Mouse (Mus musculus): ENCODE data around the gene Tab1. TPM values are rescaled to one million over a fixed set of nuclear protein-coding genes. Genes with fewer than 3 reads are reported as not detected.

Gene Tab1
- polyA plus RNA-seq, 1 experiment from 2014 or later: 42.8 TPM

DNA sequence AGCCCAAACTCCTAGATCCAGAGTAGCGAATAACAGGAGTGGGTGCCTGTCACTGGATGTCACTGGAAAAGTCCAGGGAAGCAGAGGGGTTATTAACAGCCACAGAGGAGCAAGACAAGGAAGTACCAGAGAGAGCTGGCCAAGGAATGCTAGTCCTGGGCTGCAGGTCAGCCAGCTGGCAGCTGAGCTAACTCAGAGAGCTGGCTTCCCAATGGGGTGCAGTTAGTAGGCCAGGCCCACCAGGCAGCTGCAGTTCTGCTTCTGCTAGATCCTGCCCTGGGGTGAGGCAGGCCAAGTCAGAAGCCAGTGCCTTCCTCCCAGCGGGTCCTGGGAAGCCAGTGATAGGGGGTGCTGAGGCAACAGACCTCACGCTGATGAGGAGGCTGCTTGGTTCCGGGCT is 27.8 kb downstream of the Tab1 start:
- no peak for DNase-seq (ENCODE audit: extremely low spot score, low spot score)
- H3K4me1 ChIP-seq: peaks cover 35% of the 10 kb centered on the region
- peaks cover 83% of the 10 kb centered on the region for H3K36me3 ChIP-seq (replicated peaks)
- H3K27me3 ChIP-seq (ENCODE audit: poor library complexity, severe bottlenecking): no peaks in the 10 kb centered on the region
- 94% methylated on average over 4 of the region's 4 CpGs for WGBS
- no peaks in the 10 kb centered on the region for H3K9me3 ChIP-seq
- H3K27ac ChIP-seq: peak overlapping the region; percentile 31; the same call in 1 of the 2 replicates
- no peak overlapping the region for H3K4me3 ChIP-seq

DNA sequence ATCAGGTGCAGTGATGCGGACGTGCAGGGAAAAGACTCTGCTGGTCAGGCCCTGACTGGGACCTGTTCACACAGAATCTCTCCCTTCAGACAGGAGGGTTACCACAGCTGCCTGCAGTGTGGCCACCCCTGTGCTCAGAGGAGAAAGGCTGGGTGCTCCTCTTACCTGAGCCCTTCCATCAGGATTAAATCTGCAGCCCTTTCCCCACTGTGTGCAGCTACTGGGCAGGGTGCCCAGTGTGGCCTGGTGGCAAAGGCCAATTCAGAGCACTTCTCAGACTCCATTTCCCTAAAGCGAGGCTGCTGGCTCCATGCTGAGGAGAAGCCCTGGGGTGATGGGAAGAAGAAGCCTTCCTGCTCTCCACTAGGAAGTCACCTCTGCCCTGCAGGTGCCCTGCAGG is 28.3 kb downstream of the Tab1 start:
- H3K4me1 ChIP-seq: peaks cover 35% of the 10 kb centered on the region
- no peaks in the 10 kb centered on the region for H3K9me3 ChIP-seq
- 94% methylated on average over 3 of the region's 3 CpGs for WGBS
- no peak for DNase-seq (ENCODE audit: extremely low spot score, low spot score)
- H3K36me3 ChIP-seq (replicated peaks): peaks cover 78% of the 10 kb centered on the region
- H3K4me3 ChIP-seq: no peak overlapping the region
- H3K27me3 ChIP-seq (ENCODE audit: poor library complexity, severe bottlenecking): no peaks in the 10 kb centered on the region
- no peak overlapping the region for H3K27ac ChIP-seq

DNA sequence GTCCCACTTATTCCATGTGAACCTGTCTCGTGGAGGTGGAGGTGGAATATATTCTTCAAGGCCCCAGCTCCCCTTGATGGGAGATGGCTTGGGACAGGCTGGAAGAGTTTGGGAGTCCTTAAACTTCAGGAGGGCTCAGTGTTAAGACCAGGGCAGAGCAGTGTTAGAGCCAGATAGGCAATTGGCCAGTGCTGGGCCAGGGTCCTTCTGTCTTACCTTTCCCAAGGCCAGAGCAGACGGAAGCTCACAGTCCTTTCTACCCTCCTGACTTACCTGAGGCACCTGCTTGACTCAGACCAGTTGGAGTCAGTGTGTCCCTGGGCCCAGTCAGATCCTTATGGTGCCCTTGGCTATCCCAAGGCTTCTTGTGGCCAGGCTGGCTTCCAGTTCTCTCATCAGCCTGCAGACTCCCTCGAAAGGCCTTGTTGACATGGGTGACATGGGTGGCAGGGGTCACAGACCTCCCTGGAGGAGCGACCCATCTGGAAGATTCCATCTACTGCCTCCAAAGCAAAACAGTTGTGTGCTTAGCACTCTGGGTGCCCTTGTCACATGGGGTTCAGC is 29.6 kb downstream of the Tab1 start:
- Histone ChIP-seq H3K27ac (no peak overlapping the region), H3K4me3 (no peak overlapping the region), H3K36me3 (replicated peaks) (peaks cover 65% of the 10 kb centered on the region), H3K27me3 (ENCODE audit: poor library complexity, severe bottlenecking) (no peaks in the 10 kb centered on the region), H3K4me1 (peaks cover 35% of the 10 kb centered on the region), H3K9me3 (no peaks in the 10 kb centered on the region)
- no peak for DNase-seq (ENCODE audit: extremely low spot score, low spot score)
- WGBS: 93% methylated on average over 4 of the region's 4 CpGs

DNA sequence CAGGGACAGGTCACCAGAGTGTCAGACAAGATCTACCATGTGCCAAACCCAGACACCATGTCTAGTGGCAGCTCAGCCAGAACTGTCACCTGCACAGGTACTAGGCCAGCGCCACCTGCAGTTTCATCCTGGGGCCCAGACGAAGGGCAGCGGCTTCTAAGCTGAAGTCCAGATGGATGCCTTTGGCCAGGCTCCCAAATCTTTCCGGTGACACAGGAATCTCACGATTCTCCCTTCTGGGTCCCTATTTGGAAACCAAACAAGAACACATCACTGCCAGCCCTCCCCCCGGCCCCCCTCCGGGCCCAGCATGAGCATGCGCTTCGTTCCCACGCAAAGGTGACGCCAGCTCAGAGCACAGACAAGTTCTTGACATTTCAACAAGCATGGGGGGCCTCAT is 30.3 kb downstream of the Tab1 start:
- whole genome bisulfite sequencing: 91% methylated on average over 11 of the region's 11 CpGs
- peaks cover 57% of the 10 kb centered on the region for H3K36me3 ChIP-seq (replicated peaks)
- H3K4me1 ChIP-seq: peaks cover 27% of the 10 kb centered on the region
- H3K27ac ChIP-seq: no peak overlapping the region
- H3K9me3 ChIP-seq: no peaks in the 10 kb centered on the region
- DNase-seq (ENCODE audit: extremely low spot score, low spot score): no peak
- H3K27me3 ChIP-seq (ENCODE audit: poor library complexity, severe bottlenecking): no peaks in the 10 kb centered on the region
- no peak overlapping the region for H3K4me3 ChIP-seq

DNA sequence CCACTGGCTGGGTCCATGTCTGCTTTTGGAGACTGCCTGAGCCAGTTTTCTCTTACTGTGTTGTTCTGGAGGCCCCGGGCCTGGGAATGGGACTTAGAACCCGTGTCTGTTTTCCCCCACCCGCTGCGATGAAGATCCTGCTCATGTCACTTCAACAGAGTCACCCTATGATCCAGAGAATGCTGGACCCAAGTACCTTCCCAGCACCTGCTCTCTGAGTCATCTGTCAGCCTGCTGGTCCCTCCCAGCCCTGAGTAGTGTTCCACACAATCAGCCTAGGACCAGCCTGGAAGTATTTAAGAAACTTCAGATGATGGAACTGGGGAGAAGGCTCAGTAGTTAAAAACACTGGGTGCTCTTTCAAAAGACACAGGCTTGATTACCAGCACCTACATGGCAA is 30.8 kb downstream of the Tab1 start:
- DNase-seq (ENCODE audit: extremely low spot score, low spot score): no peak

DNA sequence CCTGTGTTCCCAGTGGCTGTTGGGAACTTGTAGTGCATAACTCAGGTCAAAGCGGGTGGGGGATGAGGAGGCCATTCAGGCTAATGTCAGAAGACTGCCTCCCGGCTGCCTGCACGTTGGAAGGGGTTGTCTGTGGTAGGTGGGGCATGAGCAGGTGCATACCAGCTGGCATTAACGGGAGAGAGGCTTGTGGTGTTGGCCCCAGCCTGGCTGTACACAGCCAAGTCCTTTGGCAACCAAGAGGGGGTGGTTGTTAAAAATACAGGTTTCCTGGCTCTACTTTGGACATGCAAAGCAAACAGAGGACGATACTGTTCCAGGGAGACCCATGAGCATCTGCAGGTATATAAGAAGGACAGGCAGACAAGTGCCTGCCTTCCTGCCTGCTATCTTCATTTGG is 32.5 kb downstream of the Tab1 start:
- WGBS: 68% methylated on average over 5 of the region's 5 CpGs
- H3K27me3 ChIP-seq (ENCODE audit: poor library complexity, severe bottlenecking): no peaks in the 10 kb centered on the region

More for the DNA sequence above, 30.8 kb downstream of the Tab1 start:
- Histone ChIP-seq H3K27ac (no peak overlapping the region), H3K4me1 (peaks cover 23% of the 10 kb centered on the region), H3K4me3 (no peak overlapping the region), H3K27me3 (ENCODE audit: poor library complexity, severe bottlenecking) (no peaks in the 10 kb centered on the region), H3K36me3 (replicated peaks) (peaks cover 53% of the 10 kb centered on the region), H3K9me3 (no peaks in the 10 kb centered on the region)
- whole genome bisulfite sequencing: 94% methylated on average over 4 of the region's 4 CpGs

DNA sequence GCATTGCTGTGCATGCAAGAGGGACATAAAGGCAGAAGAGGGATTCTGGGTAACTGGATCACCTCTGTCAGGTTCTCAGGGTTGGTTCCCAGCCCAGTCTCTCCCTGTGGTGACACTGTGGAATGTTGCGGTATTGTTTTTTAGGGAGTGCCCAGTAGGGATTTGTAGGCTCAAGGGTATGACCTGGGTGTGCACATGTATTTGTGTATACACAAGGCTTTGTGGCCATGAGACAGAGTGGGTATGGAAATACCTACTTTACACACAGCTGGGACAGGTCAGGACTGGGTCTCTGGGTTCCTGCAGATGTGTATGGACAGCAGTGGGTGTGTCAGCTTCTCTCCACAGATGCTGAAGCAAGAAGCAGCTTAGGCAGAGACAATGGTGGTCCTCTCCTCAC is 36.6 kb downstream of the Tab1 start:
- no peak overlapping the region for H3K4me3 ChIP-seq
- DNase-seq (ENCODE audit: extremely low spot score, low spot score): no peak
- no peak overlapping the region for H3K27ac ChIP-seq
- peaks cover 23% of the 10 kb centered on the region for H3K27me3 ChIP-seq (ENCODE audit: poor library complexity, severe bottlenecking)
- WGBS: 90% methylated on average over 1 of the region's 1 CpGs
- no peaks in the 10 kb centered on the region for H3K9me3 ChIP-seq
- H3K36me3 ChIP-seq (replicated peaks): no peaks in the 10 kb centered on the region
- peaks cover 41% of the 10 kb centered on the region for H3K4me1 ChIP-seq

More for the DNA sequence above, 32.5 kb downstream of the Tab1 start:
- no peak overlapping the region for H3K27ac ChIP-seq
- H3K36me3 ChIP-seq (replicated peaks): peaks cover 36% of the 10 kb centered on the region
- no peaks in the 10 kb centered on the region for H3K9me3 ChIP-seq
- DNase-seq (ENCODE audit: extremely low spot score, low spot score): no peak
- no peak overlapping the region for H3K4me3 ChIP-seq
- peaks cover 12% of the 10 kb centered on the region for H3K4me1 ChIP-seq

DNA sequence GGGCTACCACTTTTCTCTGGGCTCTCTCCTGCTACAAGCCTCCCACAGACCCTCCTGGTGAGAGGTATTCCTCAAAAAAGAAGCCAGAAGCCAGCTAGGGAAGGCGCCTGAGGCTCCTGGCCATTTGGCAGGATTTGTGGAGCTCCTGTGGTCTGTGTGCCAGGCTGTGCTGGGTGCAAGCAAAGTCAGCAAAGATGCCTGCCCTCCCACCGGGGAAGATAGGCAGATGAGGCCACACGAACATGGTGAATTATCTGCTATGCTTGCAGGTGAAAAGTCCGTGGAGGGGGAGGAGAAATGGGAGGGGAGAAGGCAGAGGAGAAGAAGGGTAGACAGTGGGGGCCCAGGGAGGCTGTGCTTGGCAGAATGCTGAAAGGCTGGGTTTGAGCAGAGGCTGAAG is 37.4 kb downstream of the Tab1 start:
- Histone ChIP-seq H3K4me3 (no peak overlapping the region), H3K4me1 (peaks cover 50% of the 10 kb centered on the region), H3K9me3 (no peaks in the 10 kb centered on the region), H3K27me3 (ENCODE audit: poor library complexity, severe bottlenecking) (peaks cover 28% of the 10 kb centered on the region), H3K36me3 (replicated peaks) (no peaks in the 10 kb centered on the region), H3K27ac (no peak overlapping the region)
- DNase-seq (ENCODE audit: extremely low spot score, low spot score): no peak
- WGBS: 65% methylated on average over 4 of the region's 4 CpGs

DNA sequence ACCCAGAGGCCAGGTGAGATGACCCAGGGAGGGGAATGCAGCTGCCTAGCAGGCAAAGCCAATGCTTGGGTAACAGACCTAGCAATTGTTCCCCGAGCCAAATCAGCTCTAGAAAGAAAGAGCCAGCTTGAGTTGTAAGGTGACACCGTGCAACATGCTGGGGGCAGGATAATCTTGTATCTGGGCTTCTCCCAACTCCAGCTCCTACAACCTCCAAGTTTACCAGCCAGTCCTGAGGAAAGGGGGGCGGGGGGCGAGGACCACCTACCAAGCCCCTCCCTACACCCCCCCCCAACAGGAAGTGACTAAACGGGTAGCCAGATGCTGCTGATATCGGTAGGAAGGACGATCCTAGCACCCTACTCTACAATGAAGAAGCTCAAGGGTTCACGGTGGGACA is 38.4 kb downstream of the Tab1 start:
- Histone ChIP-seq H3K4me1 (peaks cover 56% of the 10 kb centered on the region), H3K27me3 (ENCODE audit: poor library complexity, severe bottlenecking) (peaks cover 28% of the 10 kb centered on the region), H3K4me3 (peak overlapping the region; percentile 31), H3K9me3 (no peaks in the 10 kb centered on the region), H3K27ac (peak overlapping the region; percentile 71; the same call in 1 of the 2 replicates), H3K36me3 (replicated peaks) (no peaks in the 10 kb centered on the region)
- no peak for DNase-seq (ENCODE audit: extremely low spot score, low spot score)
- WGBS: 9% methylated on average over 8 of the region's 8 CpGs

DNA sequence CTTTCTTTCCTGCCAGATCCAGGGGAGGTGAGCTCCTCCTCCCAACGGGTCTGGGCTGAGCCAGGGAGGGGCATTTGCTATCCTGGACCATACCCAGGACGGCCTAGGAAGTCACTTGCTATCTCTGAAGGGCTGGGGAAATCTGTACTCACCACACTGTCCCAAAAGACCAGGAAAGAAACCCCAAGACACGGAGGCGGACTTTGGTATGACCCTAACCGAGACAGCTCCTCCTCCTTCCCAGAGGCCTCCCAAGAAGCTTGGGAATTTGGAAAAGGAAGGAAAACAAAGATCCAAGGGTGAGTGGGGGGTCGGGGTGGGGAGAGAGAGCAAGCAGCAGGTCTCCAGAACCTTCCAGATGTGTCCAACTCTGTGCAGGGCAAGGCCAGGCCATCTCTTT is 38.9 kb downstream of the Tab1 start:
- Histone ChIP-seq H3K27me3 (ENCODE audit: poor library complexity, severe bottlenecking) (peaks cover 28% of the 10 kb centered on the region), H3K4me3 (peak overlapping the region; percentile 31), H3K27ac (peak overlapping the region; percentile 71; the same call in 1 of the 2 replicates), H3K9me3 (no peaks in the 10 kb centered on the region), H3K36me3 (replicated peaks) (no peaks in the 10 kb centered on the region), H3K4me1 (peaks cover 56% of the 10 kb centered on the region)
- DNase-seq (ENCODE audit: extremely low spot score, low spot score): no peak
- 12% methylated on average over 6 of the region's 6 CpGs for WGBS

DNA sequence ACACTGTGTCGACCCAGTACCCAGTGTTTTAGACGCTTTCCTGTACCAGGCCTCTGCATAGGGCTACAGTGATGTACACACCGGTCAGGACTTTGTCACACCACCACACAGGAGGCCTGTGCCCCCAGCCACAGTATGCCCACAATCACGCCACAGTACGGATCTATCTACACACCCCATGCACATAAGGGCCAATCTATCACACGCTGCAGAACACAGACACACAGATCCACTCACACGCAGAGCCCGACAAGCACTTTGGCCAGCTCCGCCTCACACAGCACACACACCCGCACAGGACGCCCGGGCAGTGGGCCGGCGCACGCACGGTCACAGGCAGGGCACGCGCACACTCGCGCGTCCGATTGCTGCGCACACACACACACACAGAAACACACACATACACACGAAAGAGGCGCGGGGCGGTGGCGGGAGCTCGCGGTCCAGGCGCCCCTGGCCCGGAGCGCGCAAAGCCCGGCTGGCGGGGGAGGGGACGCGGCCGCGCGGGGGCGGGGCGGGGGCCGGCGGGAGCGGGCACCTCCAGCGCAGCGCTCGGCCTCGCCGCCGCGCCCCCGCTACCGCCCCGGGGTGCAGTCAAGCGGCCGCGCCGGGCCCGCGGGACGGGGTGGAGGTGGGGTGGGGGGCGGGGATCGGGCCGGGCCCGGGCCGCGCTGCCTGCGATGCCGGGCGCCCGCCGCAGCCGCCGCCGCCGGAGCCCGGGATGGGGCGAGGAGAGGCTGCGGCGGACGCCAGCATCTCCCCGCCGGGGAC is 40.3 kb downstream of the Tab1 start, which contains the start of gene Mgat3:
Gene Mgat3 (plus strand): TSS at position 721 of the 771 bp plus-strand sequence.
- Histone ChIP-seq H3K4me3 (peak within 1 kb of the TSS; percentile 98), H3K27ac (peak within 1 kb of the TSS; percentile 98), H3K4me1 (peaks cover 56% of the 10 kb centered on the region), H3K27me3 (ENCODE audit: poor library complexity, severe bottlenecking) (peaks cover 28% of the 10 kb centered on the region), H3K9me3 (no peaks in the 10 kb centered on the region), H3K36me3 (replicated peaks) (no peaks in the 10 kb centered on the region)
- WGBS: 5% methylated on average over 56 of the region's 85 CpGs
- peak; percentile 67 for DNase-seq (ENCODE audit: extremely low spot score, low spot score)

DNA sequence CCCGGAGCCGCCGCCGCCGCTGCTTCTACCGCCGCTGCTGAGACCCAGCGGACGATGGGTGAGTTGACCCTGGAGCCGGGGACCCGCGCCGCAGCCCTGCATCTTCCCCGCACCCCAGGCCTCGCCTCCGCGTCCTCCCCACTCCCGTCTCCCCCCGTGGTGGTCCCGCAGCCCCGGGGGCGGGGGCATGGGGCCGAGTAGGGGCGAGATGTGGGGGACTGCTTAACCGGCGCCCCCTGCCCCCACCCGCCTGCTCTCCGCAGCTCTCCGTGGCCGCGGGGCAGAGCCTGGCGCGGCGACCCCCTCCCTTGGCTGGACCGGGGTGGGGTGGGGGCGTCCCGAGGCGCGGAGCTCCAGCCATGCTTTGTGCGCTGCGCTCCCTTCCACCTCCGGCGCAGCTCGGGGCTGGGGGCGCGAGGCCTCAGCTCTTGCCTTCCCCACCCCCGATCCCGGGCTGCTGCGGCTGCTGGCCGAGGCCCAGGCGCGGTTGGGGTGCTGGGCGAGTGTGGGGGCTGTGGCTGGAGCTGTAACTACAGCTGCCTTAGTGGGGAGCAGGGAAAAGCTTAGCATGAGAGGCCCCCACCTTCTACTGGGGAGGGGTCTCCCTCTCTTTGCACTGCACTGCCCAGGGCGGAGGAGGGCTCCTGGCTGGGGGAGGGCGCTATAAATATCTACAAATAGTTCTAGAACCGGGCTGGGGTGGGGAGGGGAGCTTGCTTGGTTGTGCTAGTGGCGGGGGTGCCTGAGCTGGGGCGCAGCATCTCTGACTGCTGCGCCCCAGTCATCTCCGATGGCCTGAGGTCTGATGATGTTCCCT is 41.1 kb downstream of the Tab1 start:
- whole genome bisulfite sequencing: under 1% methylated on average over 60 of the region's 60 CpGs
- Histone ChIP-seq H3K9me3 (no peaks in the 10 kb centered on the region), H3K4me1 (peaks cover 56% of the 10 kb centered on the region), H3K27ac (peak overlapping the region; percentile 98), H3K27me3 (ENCODE audit: poor library complexity, severe bottlenecking) (peaks cover 28% of the 10 kb centered on the region), H3K36me3 (replicated peaks) (no peaks in the 10 kb centered on the region), H3K4me3 (peak overlapping the region; percentile 98)
- DNase-seq (ENCODE audit: extremely low spot score, low spot score): peak; percentile 44

DNA sequence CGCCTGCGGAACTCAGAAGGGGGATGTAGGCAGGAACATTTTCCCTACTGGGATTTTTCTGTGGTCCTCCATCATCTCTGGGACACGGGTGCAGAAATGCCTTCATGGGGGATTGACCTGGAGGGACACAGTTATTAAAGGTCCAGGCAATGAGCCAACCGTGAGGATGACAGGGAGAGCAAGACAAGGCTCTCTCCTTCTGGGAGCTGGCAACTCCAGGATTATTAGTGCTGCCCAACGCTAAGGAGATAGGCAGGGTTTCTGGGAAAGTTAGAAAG is 41.6 kb downstream of the Tab1 start:
- Histone ChIP-seq H3K27me3 (ENCODE audit: poor library complexity, severe bottlenecking) (peaks cover 28% of the 10 kb centered on the region), H3K36me3 (replicated peaks) (no peaks in the 10 kb centered on the region), H3K4me3 (peak overlapping the region; percentile 98), H3K27ac (peak overlapping the region; percentile 98), H3K4me1 (peaks cover 55% of the 10 kb centered on the region), H3K9me3 (no peaks in the 10 kb centered on the region)
- DNase-seq (ENCODE audit: extremely low spot score, low spot score): no peak
- WGBS: 3% methylated on average over 5 of the region's 5 CpGs

Data from forebrain, embryonic 10.5 days (tissue).